Mouse (Mus musculus) liver, embryonic 14.5 days (tissue): ENCODE measurements at regions not wholly inside any gene's neighbourhood (a gene's known extent, or its start where the extent isn't known, plus 50 kb on each side); places are given as distances from the start of the nearest gene placed in this dataset.
A peak's percentile ranks its signal among the peaks of the same experiment; 100 is the strongest.

ENCODE experiments used
- ATAC-seq: fragments of 200-750 bp; cut with Nextera tagmentation; 2 replicates; pipeline ENCODE4 v1.8.0; 2017; ENCODE audit warnings: moderate number of reproducible peaks, mild to moderate bottlenecking, moderate library complexity; ENCODE audit not compliant: insufficient read depth
- DNase-seq, 3 experiments: peaks; one replicate each; pipeline ENCODE4 v3.0.0-alpha.2; 2012 to 2013; ENCODE audit warnings: low read depth in 3 of 3, low spot score in 3 of 3
- H3K27ac ChIP-seq: fragments of 300-500 bp; sonication (generic); 2 replicates; pipeline ENCODE4 v1.5.1; 2014; ENCODE audit warnings: moderate library complexity, mild to moderate bottlenecking, control low read depth, inconsistent platforms
- H3K27me3 ChIP-seq: fragments of 300-500 bp; sonication (generic); 2 replicates; pipeline ENCODE4 v1.6.1; 2014; ENCODE audit warnings: mild to moderate bottlenecking, low read length, moderate library complexity; ENCODE audit not compliant: control insufficient read depth, insufficient read depth
- H3K36me3 ChIP-seq: fragments of 300-500 bp; sonication (generic); replicated peaks from 2 replicates; pipeline ENCODE4 v1.6.1; 2014; ENCODE audit warnings: low read depth; ENCODE audit not compliant: control insufficient read depth, insufficient read depth
- H3K4me1 ChIP-seq, 2 experiments: fragments of 200-500 bp in 1 of 2; fragments of 300-500 bp in 1 of 2; sonication (generic) in 1 of 2; replicated peaks; 2 replicates each; pipeline ENCODE4 v1.6.1; 2012 to 2014; ENCODE audit warnings: antibody characterized with exemption in 1 of 2, inconsistent platforms in 1 of 2, low read length in 1 of 2; ENCODE audit not compliant: control insufficient read depth in 2 of 2, insufficient read depth in 2 of 2
- H3K4me2 ChIP-seq: fragments of 300-500 bp; sonication (generic); 2 replicates; pipeline ENCODE4 v1.6.1; 2014; ENCODE audit warnings: low read depth, mild to moderate bottlenecking, control low read depth, moderate library complexity
- H3K4me3 ChIP-seq, 2 experiments: fragments of 200-500 bp in 1 of 2; fragments of 300-500 bp in 1 of 2; sonication (generic) in 1 of 2; 2 replicates each; pipeline ENCODE4 v1.5.1; 2012 to 2014; ENCODE audit warnings: low read depth in 2 of 2, low read length in 2 of 2, mild to moderate bottlenecking in 2 of 2, control low read depth in 1 of 2, inconsistent platforms in 1 of 2, moderate library complexity in 1 of 2; ENCODE audit not compliant: insufficient read depth in 1 of 2
- H3K9ac ChIP-seq: fragments of 300-500 bp; sonication (generic); replicated peaks from 2 replicates; pipeline ENCODE4 v1.6.1; 2014; ENCODE audit warnings: mild to moderate bottlenecking, control low read depth, moderate library complexity
- H3K9me3 ChIP-seq: fragments of 300-500 bp; sonication (generic); 2 replicates; pipeline ENCODE4 v1.6.1; 2016; ENCODE audit warnings: low read length, mixed read lengths; ENCODE audit not compliant: control insufficient read depth
- CTCF ChIP-seq: IDR thresholded peaks from 2 replicates; pipeline ENCODE4 v1.5.1; 2016; ENCODE audit warnings: antibody characterized with exemption, low read depth, control low read depth
- EP300 ChIP-seq: IDR thresholded peaks from 2 replicates; pipeline ENCODE4 v1.6.1; 2016; ENCODE audit warnings: antibody characterized with exemption, low read depth
- WGBS: fragments of 180-500 bp; shearing (Covaris S2); extraction: QIAGEN DNeasy Blood & Tissue Kit; methylation state at CpG from one replicate; pipeline ENCODE4 v1.1.7; 2014; ENCODE audit not compliant: insufficient replicate concordance; 5-methylcytosine and 5-hydroxymethylcytosine counted together

DNA sequence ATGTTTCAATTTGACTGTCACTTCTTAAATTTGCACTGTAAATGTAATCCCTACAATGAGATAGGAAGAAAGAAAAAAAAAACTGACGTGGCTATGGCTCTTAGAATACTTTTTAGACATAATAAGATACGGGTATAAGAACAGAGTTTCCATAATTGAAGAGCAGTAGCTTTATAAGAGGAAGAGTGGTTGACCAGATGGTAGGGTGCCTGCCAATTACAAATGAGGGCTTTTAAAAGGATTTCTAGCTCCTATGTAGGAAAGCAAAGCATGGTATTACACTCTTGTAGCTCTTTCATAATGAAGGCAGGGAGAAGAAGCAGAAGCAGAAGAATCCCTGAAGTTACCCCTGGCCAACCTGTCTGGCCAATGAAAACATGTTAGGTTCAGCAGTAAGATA, 239.7 kb upstream of the Car10 start:
- ATAC-seq (no peak), DNase-seq (no peak)
- no peak for TF ChIP-seq EP300
- TF ChIP-seq CTCF = no peak
- Histone ChIP-seq H3K9ac (no peak overlapping the region), H3K4me2 (no peak overlapping the region), H3K27ac (no peak overlapping the region), H3K27me3 (no peaks in the 10 kb centered on the region), H3K4me3 (no peak overlapping the region), H3K4me1 (no peaks in the 10 kb centered on the region), H3K9me3 (no peaks in the 10 kb centered on the region), H3K36me3 (no peaks in the 10 kb centered on the region)
- WGBS = 43% methylated on average over 2 of the region's 2 CpGs

DNA sequence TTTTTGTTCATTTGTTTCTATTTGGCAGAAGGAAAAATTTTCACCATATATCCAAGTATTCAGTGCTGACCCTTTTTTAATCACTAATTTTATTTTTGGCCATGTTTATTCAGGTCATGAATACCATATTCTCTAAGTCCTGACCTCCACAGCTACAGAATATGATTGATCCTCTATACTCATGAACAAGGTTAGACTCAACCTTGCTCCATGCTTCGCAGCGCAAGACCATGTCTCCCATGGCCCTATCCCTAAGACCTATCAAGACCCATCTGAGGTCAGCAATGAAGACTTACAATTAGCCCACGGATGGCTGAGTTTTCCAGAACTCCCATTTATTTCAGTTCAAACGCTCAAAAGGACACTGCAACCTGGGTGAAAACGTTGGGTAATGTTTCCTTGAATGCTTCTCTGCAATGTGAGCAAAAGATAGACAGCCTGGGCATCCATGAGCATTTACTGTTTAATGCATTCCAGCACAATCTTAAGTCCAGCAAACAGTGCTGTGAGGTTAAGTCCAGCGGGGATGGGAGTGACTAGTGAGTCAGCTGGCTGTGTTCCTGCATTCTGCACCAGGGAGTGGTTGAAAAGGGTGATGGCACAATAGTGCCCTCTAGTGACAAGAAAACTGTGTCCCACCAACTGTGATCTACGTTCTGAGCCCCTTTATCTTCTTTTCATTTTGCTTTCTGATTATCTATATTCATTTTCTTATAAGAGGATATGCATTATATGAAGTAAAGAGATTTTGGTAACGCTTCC, 208.0 kb upstream of the Car10 start:
- Histone ChIP-seq H3K4me2 (no peak overlapping the region), H3K36me3 (no peaks in the 10 kb centered on the region), H3K4me1 (no peaks in the 10 kb centered on the region), H3K9ac (no peak overlapping the region), H3K27me3 (no peaks in the 10 kb centered on the region), H3K27ac (no peak overlapping the region), H3K4me3 (no peak overlapping the region), H3K9me3 (no peaks in the 10 kb centered on the region)
- WGBS = 35% methylated on average over 8 of the region's 8 CpGs
- ATAC-seq (no peak), DNase-seq (no peak)
- TF ChIP-seq CTCF = peak; percentile 47
- TF ChIP-seq EP300 = no peak

DNA sequence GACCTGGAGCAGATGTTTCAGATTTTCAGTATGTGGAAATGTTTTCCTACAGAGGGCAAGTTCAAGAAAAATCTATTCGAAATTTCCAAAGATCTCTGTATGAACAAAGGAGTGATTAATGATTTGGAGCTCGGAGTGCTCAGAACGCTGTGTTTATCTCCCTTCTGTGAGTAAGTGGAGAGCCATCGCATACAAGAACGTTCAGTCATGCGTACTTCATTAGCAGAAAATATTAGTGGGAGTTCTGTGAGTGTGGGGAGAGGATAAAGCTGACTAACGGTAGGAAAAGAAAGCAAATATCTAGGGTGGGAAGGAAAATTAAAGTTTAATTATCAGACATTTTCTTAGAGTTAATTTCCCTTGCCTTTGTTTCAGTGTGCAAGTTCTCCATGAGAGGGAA, 198.5 kb upstream of the Car10 start:
- no peak overlapping the region for H3K27ac ChIP-seq
- H3K4me1 ChIP-seq = no peaks in the 10 kb centered on the region
- no peak overlapping the region for H3K4me3 ChIP-seq
- TF ChIP-seq EP300 = no peak
- no peak for TF ChIP-seq CTCF
- H3K27me3 ChIP-seq = no peaks in the 10 kb centered on the region
- H3K4me2 ChIP-seq = no peak overlapping the region
- no peak for ATAC-seq
- no peaks in the 10 kb centered on the region for H3K36me3 ChIP-seq
- WGBS = 59% methylated on average over 7 of the region's 7 CpGs
- no peak overlapping the region for H3K9ac ChIP-seq
- DNase-seq = no peak
- no peaks in the 10 kb centered on the region for H3K9me3 ChIP-seq
